Mouse (Mus musculus): ENCODE data around the gene Wnt10a.

Gene Wnt10a

GRCm38 (mm10) chr1:74784041-74784759, 7.1 kb upstream of the Wnt10a start:
- DNase-seq (ENCODE audit: low read depth, low spot score) = peak; percentile 70

- peak; percentile 85 for DNase-seq (ENCODE audit: low read depth, low spot score)
These were observed 3.5 kb upstream of the Wnt10a start for GRCm38 (mm10) chr1:74787846-74788245.

GRCm38 (mm10) chr1:74788603-74789176, 2.6 kb upstream of the Wnt10a start:
- DNase-seq (ENCODE audit: low read depth, low spot score) = no peak

GRCm38 (mm10) chr1:74790095-74790494, 1.2 kb upstream of the Wnt10a start:
- DNase-seq (ENCODE audit: low read depth, low spot score) = no peak

- DNase-seq (ENCODE audit: low read depth, low spot score) = peak; percentile 60
These were observed 1.7 kb downstream of the Wnt10a start for GRCm38 (mm10) chr1:74792831-74793660.

GRCm38 (mm10) chr1:74794487-74795144, 3.3 kb downstream of the Wnt10a start:
- DNase-seq (ENCODE audit: low read depth, low spot score) = peak; percentile 45

GRCm38 (mm10) chr1:74795145-74795529, 3.8 kb downstream of the Wnt10a start:
- DNase-seq (ENCODE audit: low read depth, low spot score) = no peak

- DNase-seq (ENCODE audit: low read depth, low spot score) = peak; percentile 78
These were observed 6.1 kb downstream of the Wnt10a start for GRCm38 (mm10) chr1:74797459-74797858.

- peak; percentile 83 for DNase-seq (ENCODE audit: low read depth, low spot score)
These were observed 9.1 kb downstream of the Wnt10a start for GRCm38 (mm10) chr1:74800424-74800888.

- no peak for DNase-seq (ENCODE audit: low read depth, low spot score)
These were observed 10.4 kb downstream of the Wnt10a start for GRCm38 (mm10) chr1:74801631-74802140.

GRCm38 (mm10) chr1:74802795-74803656, 11.7 kb downstream of the Wnt10a start:
- DNase-seq (ENCODE audit: low read depth, low spot score) = peak; percentile 90

GRCm38 (mm10) chr1:74804211-74804870, 13.0 kb downstream of the Wnt10a start:
- DNase-seq (ENCODE audit: low read depth, low spot score) = no peak

- no peak for DNase-seq (ENCODE audit: low read depth, low spot score)
These were observed 14.1 kb downstream of the Wnt10a start for GRCm38 (mm10) chr1:74805340-74805835.

- no peak for DNase-seq (ENCODE audit: low read depth, low spot score)
These were observed 14.5 kb downstream of the Wnt10a start for GRCm38 (mm10) chr1:74805843-74806242.

GRCm38 (mm10) chr1:74806360-74807311, 15.3 kb downstream of the Wnt10a start:
- peak; percentile 69 for DNase-seq (ENCODE audit: low read depth, low spot score)

- no peak for DNase-seq (ENCODE audit: low read depth, low spot score)
These were observed 16.3 kb downstream of the Wnt10a start for GRCm38 (mm10) chr1:74807551-74808071.

GRCm38 (mm10) chr1:74808078-74808477, 16.8 kb downstream of the Wnt10a start:
- peak; percentile 93 for DNase-seq (ENCODE audit: low read depth, low spot score)

GRCm38 (mm10) chr1:74809007-74809406, 17.7 kb downstream of the Wnt10a start:
- DNase-seq (ENCODE audit: low read depth, low spot score) = no peak

Data from brain, adult 2 months (tissue).